Mouse (Mus musculus): Measurements from ENCODE around the gene Vps8.

Vps8 gene

DNA sequence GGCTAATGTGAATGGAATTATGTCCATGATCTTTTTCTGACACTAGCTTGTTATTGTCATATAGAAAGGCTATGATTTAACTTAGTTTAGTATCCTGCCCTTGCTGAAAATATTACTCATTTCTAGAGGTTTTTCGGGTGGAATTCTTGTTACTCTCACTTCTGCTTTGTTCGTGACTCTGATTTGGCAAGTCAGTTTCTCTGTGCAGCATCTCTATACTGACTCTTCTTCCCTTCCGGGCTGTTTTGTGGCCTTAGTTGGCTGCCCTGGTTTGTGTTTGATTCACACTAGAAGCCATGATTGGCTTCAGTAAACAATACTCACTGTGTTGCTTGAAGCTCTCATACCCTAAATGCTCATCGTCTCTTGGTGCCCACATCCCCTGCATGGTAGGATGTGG is 207.7 kb downstream of the Vps8 start:
- no peak for DNase-seq (ENCODE audit: low spot score)

DNA sequence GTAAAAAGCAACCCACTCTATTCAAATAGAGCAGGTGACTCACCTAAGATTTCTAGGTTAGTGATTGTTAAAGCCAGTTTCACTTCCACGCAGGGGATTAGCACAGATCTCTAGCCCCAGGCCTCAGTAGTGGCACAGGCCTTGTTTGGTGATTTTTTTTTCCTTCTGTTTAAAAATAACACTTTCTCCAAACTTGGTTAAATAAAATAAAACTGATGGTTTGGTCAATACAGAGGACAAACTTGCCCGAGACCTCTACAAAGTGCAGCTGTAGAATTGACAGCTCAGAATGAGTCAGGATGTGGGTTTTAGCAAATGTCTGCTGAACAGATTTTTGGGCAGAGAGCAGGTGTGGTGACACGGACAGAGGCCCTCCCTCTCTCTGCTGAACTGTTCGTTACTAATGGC is 208.9 kb downstream of the Vps8 start:
- no peak for DNase-seq (ENCODE audit: low spot score)

DNA sequence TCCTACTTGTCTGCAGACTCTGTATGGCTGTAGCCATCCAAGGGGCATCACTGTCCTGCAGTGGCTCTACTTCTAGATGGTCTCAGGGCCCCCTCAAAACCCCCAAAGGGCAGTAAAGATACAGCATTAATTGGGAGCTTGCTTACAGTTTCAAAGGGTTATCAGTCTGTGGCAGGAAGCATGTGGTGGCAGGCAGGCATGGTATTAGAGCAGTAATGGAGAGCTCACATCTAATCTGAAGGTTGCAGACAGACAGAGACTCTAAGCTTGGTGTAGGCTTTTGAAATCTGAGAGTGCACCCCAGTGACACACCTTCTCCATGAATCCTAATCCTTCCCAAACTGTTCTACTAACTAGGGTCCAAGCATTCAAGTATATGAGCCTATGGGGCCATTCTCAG is 211.5 kb downstream of the Vps8 start:
- DNase-seq (ENCODE audit: low spot score) = no peak

DNA sequence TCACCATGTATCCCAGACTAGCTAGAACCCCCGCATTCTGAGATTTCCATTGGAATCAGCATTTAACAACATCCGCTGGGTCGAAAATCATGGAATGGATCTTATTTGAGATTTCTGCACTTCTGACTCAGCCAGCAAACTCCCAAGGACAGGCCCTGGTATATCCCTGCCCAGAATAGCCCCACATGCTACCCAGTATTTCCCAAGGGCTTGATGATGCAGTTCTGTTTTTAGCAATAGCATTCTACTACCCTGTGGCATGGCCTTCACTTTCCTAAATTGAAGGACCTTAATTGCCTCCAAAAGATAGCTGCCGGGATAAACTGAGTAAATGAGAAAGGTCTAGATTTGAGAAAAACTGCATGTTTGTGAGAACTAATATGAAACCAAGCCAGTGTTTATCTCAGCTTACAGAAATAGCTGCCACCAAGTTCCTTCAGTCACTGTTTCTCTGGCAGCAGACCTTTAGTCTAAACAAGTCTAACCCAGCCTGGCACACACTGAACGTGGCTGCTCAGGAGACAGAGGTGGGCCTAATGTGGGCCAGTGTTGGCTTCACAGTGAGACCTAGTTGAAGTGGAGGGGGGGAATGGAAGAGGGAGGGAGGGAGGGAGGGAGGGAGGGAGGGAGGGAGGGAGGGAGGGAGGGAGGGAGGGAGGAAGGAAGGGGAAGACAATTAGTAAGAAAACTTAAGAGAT is 213.4 kb downstream of the Vps8 start:
- DNase-seq (ENCODE audit: low spot score) = no peak

DNA sequence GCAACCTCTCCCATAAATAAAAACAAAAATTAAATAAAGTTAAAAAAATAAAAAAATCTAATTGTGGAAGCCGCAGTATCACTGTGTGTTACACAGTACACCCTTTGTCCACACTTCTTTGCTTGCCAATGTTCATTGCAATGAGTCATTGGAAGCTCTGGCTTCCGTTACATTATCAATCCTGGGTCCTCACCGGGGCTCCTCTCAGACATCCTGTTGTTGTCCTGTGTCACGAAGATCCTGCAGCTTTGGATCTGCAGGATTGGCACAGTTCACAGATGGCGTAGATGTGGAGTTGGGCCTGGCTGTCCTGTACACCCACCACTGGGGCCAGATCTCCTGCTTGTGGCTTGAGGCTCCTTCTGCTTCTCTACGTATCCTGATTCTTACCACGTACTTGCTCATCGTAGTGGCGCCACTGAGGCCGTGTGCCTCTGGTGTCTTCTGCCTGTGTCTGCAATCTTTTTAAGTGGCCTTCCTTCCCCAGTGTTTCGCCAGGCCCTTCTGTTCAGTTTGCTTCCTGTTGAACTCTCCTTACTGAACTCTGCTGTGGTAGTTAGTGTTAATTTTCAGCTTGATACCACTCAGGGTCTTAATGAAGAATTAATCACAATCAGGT is 214.4 kb downstream of the Vps8 start:
- no peak for DNase-seq (ENCODE audit: low spot score)

DNA sequence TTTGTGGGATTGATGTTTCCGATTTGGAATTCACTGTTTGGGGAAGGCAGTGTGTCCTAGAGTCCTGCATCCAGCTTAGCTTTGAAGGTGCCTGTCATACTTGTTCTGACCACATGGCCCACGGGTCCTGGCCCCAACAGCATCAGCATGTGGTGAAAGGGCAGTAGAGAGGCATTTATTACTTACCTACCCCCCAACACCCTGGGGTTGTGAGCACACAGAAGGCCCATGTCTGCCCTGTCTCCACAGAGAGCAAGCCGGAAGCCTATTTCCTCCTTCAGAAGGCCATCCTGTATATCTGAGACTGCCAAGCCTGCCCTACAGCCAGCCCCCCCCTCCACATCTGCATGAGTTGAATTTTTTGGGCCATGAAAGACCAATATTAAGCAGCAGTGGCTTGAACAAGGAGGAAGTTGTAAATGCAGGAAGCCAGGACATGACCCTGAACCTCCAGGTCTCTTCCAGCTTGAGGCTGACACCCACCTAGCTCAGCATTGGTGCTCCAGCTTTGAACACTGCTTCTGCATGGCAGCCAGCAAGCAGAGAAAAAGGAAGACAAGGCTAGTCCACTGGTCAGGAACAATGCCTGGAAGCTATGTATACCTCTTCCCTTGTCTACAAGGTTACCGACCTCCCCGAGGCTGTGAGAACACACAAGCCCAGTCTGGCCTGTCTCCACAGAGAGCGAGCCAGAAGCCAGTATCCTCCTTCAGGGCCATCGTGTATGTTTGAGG is 218.0 kb downstream of the Vps8 start:
- DNase-seq (ENCODE audit: low spot score) = no peak

DNA sequence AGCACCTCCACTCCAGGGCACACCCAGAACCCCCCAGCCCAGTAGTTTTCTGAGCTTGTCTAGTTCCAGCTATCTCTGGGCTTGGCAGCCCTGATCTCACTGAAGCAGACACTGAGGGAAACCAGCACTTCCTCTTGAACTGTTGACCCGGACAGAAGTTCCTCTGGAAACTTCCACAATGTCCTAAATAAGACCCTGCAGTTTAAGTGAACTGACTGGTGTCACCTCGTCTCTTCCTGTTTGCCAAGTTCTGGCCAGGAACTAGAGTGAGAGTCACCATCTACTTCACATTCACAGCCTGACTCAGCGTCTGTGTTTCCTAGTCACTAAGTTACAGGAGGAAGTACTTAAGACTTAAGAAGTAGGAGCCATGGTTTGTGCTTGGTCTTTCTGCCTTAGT is 219.0 kb downstream of the Vps8 start:
- DNase-seq (ENCODE audit: low spot score) = no peak

DNA sequence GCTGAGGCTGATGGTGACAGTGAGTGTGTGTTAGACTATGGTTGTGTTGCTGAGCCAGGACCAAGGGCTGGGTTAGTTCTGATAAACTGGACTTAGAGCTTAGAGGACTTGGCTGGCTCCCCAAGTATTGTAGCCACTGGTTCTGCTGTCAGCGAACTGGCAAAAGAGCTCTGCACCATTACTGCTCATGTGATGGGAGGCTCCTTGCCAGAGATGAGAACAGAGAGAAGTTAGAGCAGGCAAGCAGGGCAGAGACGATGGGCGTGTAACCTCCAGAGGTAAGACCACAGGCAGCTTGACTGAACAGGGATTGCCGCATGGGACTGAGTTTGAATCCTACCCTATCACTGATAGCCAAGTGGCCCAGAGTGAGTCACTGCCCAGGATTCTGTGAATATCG is 220.0 kb downstream of the Vps8 start:
- DNase-seq (ENCODE audit: low spot score) = no peak

DNA sequence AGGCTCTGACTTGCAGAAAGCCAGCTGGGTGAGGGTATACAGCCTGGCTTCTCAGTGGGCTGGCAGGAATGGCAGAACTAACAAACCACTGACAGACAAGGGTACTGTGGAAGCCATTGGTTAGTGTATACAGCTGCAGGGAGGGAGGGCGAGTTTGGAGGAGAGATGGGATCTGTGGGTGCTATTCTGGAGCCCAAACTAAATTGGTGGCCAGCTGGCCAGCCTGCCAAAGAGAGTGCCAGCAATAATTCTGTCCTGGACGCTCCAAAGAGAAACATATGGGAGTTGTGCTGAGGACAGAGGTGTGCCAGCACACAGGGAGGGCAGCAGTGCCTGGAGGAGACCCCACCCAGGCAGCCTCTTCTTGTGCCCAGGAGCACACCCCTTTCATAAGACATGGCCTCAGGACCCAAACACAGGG is 220.7 kb downstream of the Vps8 start:
- no peak for DNase-seq (ENCODE audit: low spot score)

DNA sequence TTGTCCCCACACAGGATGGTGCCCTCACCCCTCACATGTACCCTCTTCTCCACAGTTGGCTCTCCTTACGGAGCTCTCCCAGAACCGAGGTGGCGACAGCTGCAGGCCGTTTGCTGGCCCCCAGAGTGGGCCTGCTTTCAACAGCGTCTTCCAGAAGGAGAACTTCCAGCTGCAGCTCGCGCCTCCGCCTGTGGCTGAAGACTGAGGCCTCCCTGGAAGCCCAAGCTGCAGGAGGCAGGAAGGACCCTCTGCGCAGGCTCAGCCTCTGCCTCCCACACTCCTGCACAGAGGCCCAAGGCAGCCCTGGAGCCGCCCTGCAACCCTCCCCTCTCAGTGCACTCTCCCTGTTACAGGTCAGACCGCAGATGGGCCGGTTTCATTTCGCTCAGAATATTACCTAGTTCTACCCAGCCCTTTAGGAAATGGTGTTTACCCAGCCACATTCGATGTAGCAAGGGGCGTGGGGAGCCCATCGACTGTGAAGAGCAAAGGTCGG is 221.2 kb downstream of the Vps8 start:
- peak; percentile 52 for DNase-seq (ENCODE audit: low spot score)

DNA sequence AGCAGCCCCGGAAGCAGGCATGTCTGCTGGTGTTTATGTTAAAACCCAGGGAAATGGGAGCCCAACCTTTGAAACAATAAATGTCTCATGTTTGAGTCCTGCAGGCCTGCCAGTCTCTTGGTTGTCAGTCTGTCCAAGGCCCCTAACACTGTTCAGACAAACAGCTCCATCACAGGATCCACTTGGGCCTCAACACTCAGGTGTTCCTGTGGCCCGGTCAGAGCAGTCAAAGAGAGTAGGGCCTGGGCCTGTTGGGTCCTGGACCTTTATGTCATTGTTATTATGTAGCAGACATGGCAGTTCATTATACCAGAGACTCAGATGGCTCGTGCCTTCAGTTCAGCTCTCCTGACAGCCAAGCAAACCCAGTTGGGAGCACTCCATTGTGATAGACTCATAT is 221.7 kb downstream of the Vps8 start:
- DNase-seq (ENCODE audit: low spot score) = no peak

DNA sequence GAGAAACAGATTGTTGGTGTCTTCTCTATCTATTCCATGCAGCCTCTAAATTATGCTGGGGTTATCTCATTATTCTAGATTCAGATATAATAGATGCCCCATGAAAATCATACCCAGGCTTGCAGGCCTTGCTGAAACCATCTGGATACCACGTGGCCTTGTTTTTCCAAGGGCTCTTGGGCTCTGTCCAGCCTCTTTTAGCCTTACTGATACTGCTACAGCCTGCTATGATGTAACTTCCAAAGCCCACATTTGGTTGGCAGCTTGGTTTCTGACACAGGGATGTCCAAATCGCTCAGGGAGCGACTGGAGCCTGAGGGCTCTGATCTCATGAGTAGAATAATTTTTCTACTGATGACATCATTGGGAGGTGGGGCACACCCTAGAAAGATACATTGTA is 223.0 kb downstream of the Vps8 start:
- no peak for DNase-seq (ENCODE audit: low spot score)

DNA sequence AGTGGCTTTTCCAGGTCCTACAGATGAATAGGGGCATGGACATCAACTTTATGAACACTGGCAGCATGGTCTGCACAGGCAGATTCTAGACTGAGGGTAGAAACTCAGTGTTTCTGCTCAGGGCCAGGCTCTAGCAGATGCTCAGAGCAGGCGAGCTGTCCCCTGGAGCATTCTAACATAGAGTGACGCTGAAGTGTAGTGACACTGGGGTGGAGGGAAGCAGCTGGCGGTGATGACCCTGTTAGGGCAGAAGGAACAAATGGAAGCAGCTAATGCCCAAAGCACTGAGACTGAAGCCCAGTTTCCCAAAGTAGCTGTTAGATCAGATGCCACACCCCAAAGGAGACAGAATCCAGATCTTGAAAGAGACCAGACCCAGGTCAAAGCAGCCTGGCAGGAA is 223.6 kb downstream of the Vps8 start:
- DNase-seq (ENCODE audit: low spot score) = no peak

DNA sequence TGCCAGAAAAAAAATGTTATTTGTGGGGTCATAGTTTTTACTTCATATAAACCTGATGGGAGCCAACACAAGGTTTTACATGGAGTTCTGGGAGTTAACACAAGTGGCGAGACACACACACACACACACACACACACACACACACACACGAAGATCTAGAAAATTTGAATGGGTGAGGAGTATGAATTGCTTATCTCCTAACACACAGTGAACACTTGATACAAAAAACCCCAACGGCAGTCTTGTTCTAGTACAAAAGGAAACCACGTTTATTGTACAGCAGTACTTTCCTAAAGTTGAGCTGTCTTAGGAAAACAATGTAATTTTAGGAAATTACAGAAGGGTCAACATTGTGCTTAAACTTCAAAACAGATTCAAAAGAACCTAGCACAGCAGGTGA is 225.9 kb downstream of the Vps8 start:
- DNase-seq (ENCODE audit: low spot score) = no peak

DNA sequence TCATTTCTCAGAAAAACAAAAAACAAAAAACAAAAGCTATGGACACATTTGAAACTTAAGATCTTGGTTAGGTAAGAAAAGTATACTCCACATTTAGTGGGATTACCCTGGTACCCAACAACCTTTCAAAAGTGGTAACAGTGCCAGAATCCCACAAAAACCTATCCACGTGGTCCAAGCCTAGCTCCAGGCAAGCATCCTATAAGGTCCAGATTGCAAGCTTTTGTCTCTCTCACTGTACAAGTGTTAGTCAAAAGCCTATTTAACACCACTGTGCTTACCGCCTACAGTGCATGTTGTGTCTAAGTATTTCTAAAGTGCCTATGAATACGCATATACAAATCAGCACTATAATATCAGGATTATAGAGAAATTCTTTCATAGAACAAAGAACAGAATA is 227.4 kb downstream of the Vps8 start:
- no peak for DNase-seq (ENCODE audit: low spot score)

DNA sequence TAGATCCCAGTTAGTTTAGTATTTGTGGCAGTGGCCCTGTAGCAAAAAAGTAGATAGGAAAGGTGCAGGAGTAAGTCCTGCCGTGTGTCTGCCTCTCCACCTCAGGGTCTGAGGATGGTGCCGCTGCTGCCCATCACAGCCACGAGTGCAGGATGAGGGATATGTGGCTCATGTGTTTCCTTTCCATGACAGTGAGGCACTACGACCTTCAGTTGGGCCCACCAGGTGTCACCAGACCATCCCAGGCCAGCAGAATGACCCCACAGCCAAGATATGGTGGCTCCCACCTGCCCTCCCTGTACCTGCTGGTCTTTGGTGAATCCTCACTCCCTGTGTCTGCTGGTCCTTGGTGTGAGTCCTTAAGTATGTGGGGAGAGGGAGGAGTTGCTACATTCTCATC is 228.2 kb downstream of the Vps8 start:
- DNase-seq (ENCODE audit: low spot score) = no peak

DNA sequence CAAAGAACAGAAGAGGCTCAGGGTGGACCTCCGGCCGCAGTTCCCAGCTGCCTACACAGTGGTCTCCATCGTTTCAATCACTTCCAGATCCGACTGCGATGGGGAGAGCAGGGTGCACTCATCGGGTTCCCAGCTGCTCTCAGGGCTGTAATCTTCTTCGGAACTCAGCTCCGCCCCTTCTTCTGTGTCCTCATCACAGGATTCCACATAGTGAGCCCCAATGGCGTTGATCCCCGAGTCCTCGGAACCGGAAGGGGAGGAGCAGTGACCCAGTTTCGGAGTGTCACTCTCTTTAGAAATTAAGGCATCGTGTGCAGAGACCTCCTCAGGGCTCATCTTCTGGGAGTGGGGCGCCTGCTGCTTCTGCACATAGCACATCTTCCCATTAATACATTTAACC is 230.2 kb downstream of the Vps8 start:
- no peak for DNase-seq (ENCODE audit: low spot score)

DNA sequence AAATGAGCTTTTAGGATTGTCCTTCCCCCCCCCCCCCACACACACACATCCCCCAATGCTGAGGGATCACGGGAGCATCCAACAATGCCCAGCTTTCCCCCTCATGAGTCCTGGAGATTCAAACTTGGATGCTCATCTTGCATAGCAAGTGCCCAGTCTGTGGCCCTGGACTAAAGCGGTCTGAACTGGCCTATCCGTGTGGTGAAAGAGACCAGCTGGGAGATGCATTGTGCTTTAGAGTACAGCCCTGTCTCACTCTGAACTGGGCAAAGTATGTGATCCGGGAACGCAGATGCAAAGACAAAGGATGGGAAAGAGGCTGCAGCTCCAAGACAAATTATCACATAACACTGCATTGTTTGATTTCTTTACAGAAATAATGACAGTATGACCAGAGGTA is 231.5 kb downstream of the Vps8 start:
- no peak for DNase-seq (ENCODE audit: low spot score)

DNA sequence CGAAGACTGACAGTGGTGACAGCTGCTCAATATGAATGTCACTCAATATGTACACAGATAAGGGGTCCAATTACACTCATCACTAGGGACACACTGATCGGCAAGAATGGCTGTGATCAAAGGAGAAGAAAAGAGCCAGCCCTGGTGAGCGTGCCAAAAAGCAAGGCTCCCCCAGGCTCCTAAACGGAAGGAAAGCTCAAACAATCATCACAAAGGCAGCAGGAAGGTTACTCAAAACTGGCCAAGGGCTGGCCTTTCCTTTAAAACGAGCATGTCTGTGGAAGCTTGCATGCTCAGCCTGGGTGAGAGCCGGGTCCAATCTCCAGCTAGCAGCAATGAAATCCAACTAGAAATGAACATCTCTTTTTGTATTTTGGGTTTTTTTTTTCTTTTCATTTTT is 232.4 kb downstream of the Vps8 start:
- no peak for DNase-seq (ENCODE audit: low spot score)

DNA sequence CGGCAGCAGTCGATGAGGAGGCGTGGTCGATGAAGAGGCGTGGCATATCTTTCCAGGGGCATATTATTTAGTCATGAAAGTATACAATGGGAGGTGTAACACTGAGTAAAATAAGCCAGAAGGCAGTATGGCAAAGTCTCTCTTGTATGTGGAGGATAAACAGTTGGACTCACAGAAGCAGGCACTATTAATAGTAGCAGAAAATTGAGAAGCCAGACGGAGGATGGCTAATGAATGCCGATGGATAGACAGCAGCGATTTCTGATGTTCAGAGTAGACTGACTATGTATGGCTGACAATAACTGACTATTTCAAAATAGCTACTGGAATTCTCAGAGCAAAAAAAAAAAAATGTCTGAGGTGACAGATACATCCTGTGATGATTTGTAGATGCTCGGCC is 233.0 kb downstream of the Vps8 start:
- DNase-seq (ENCODE audit: low spot score) = no peak

DNA sequence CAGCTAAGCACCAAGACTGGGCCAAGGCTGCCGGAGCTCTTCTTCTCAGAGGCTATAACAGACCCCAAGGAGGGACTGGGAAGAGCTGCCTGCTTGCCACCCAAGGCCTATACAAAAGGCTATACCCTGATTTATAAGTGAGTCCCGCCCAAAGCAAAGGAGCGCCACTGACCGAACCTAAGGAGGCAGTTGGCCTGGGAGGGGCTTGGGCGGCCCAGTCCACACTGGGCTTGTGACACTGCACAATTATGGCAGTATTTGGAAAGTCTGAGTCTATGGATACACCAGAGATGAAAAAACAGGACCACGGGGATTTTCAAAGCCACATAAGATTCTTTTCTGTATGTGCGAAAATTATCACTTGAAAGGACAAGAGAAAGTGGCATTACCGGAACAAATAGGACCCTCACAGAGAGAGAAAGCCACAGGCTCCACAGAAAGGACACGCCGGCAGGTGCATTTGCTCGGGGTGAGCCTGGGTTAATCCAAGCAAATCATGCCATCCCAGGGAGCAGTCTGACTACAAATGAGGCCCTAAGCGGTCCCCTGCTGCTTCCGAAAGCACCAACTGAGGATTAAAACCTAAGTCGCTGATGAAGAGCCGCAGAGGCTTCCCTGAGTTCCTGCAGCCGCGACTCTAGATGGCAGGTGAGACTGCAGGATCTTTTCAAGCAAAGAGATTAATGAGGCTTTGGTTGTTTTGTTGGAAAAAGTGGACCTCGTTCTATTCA is 241.9 kb downstream of the Vps8 start:
- DNase-seq (ENCODE audit: low spot score) = no peak

DNA sequence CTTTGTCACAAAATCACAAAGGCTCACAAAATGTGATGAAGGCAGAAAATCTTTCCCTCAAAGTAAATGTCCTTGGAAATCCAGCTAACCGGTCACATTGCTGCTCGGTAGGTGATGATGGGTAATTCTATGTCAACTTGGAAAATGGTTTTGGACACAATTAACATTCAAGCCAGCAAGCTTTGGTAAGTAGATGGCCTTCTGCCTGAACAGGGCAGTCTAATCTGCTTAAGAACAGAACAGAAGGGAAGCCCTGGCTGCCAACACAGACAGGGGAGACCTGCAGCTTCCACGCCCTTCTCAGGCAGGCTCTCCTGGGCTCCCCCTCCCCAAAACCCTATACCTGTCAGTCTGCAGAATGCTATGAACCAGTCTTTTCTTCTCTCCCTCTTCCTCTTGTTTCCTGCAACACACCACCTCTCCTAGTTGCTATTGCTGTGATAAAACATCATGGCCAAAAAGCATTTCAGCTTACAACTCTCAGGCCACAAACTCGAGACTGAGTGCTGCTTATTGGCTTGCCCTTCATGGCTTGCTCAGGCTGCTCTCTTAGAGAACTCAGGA is 242.6 kb downstream of the Vps8 start:
- DNase-seq (ENCODE audit: low spot score) = no peak

Data from ovary, postnatal 10 days (tissue).